ENCODE assay signal across 7 mouse cellular contexts in the genomic region with DNA sequence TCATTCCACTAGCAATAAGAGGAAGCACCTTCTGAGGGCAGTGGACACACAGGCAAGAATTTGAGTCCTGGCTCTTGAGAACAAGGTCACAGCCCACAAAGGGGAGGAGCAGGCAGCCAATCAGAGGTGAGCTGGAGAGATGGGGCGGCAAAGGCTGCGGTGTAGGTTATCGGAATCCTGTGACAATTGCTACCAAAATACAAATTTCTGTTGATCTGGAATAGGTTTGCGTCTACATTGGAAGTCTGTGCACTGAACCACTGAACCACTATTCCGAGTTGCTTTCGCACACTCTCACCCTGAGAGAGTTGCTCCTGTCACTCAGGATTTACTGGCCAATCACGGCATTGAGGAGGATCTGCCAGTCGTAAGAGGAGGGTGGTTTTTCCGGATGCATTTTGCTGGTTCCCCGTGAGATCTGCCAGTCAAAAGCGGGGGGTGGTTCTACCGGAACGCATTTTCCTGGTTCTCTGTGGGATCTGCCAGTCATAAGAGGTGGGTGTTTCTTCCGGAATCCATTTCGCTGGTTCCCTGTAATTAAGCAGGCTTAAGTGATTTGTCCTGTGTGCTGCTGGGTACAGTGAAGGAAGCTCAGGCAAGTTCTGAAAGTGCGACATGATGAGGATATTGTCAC. TPM values are rescaled to one million over a fixed set of nuclear protein-coding genes. Genes with fewer than 3 reads are reported as not detected.
DNase-seq lines count a peak whose midpoint lies in the region; ATAC-seq lines count a peak whose summit lies in the region.
"Not testable (repeated sequence)": the region's sequence is repeated elsewhere in the genome, so short reads cannot be mapped to it uniquely, and the experiment has no call there.

No protein-coding gene starts in this region.

- H3K9ac ChIP-seq in embryonic facial prominence, embryonic 11.5 days (replicated peaks; ENCODE audit: low read length) = peak overlapping the region; percentile 41; the same call in 1 of the 2 replicates
- H3K9ac ChIP-seq in midbrain, embryonic 13.5 days (replicated peaks) = peak overlapping the region; percentile 60

- peak; percentile 100 for ATAC-seq in embryonic facial prominence, embryonic 11.5 days (replicated peaks; ENCODE audit: insufficient number of reproducible peaks, low FRiP score, low TSS enrichment, low read depth)
- peak; percentile 100 for ATAC-seq in granulocyte monocyte progenitor cell, adult 5-6 weeks (replicated peaks; ENCODE audit: poor library complexity, severe bottlenecking)
- ATAC-seq in midbrain, embryonic 13.5 days = peak; percentile 100

- not testable (repeated sequence) for H3K27me3 ChIP-seq in embryonic facial prominence, embryonic 11.5 days (ENCODE audit: control insufficient read depth, insufficient read depth, low read length); limb, embryonic 10.5 days (ENCODE audit: low read depth, poor library complexity, severe bottlenecking); midbrain, embryonic 13.5 days

- H3K9me3 ChIP-seq in embryonic facial prominence, embryonic 11.5 days (replicated peaks; ENCODE audit: control insufficient read depth, low read length); limb, embryonic 10.5 days (replicated peaks); midbrain, embryonic 13.5 days: not testable (repeated sequence)

- 4% methylated on average over 16 of the region's 16 CpGs for WGBS in embryonic facial prominence, embryonic 11.5 days
- WGBS in limb, embryonic 10.5 days = 1% methylated on average over 16 of the region's 16 CpGs
- WGBS in midbrain, embryonic 13.5 days = 3% methylated on average over 16 of the region's 16 CpGs

- peak; percentile 92 for DNase-seq in adrenal gland, postnatal 14 days
- DNase-seq in embryonic facial prominence, embryonic 11.5 days (ENCODE audit: low spot score) = peak; percentile 91
- peak; percentile 93 for DNase-seq in kidney, adult 11 months
- DNase-seq in limb, embryonic 10.5 days (ENCODE audit: low spot score) = peak; percentile 76
- DNase-seq in spleen, adult 12 weeks (ENCODE audit: low spot score) = peak; percentile 81

- H3K4me1 ChIP-seq in embryonic facial prominence, embryonic 11.5 days (ENCODE audit: control insufficient read depth, insufficient read depth, low read length); limb, embryonic 10.5 days; midbrain, embryonic 13.5 days (replicated peaks): not testable (repeated sequence)

- H3K27ac ChIP-seq in embryonic facial prominence, embryonic 11.5 days (replicated peaks; ENCODE audit: low read depth, low read length); midbrain, embryonic 13.5 days: not testable (repeated sequence)
- H3K27ac ChIP-seq in limb, embryonic 10.5 days = 0 out of 2 replicates have a peak overlapping the region, but pooled peaks have one; percentile 19

- not testable (repeated sequence) for H3K4me2 ChIP-seq in embryonic facial prominence, embryonic 11.5 days (ENCODE audit: low read depth, low read length)
- H3K4me2 ChIP-seq in midbrain, embryonic 13.5 days (replicated peaks) = peak overlapping the region; percentile 54

- not testable (repeated sequence) for H3K36me3 ChIP-seq in embryonic facial prominence, embryonic 11.5 days (replicated peaks; ENCODE audit: control insufficient read depth, insufficient read depth, low read depth, low read length); limb, embryonic 10.5 days; midbrain, embryonic 13.5 days

- peak overlapping the region; percentile 43 for H3K4me3 ChIP-seq in embryonic facial prominence, embryonic 11.5 days (ENCODE audit: low read depth, low read length)
- peak overlapping the region; percentile 47 for H3K4me3 ChIP-seq in limb, embryonic 10.5 days
- peak overlapping the region; percentile 53 for H3K4me3 ChIP-seq in midbrain, embryonic 13.5 days (replicated peaks)

RNA-seq across cellular contexts. Expression of a gene that starts 59.2 kb away (rescaled TPM):
- total RNA-seq in adrenal gland, postnatal 14 days (2021) = 6.3 and 6.6 TPM in 2 replicates
- polyA plus RNA-seq in embryonic facial prominence, embryonic 11.5 days (2014; fragmentation: Nextera tagmentation; extraction: Ambion mirVana) = 6.0 and 8.4 TPM in 2 replicates
- 3.4 TPM in 1 of 2 replicates, not detected in the other for total RNA-seq in granulocyte monocyte progenitor cell, adult 5-6 weeks (2014; fragmentation: Nextera tagmentation)
- 0.30 and 1.5 TPM in 2 replicates for total RNA-seq in granulocyte monocyte progenitor cell, adult 5-6 weeks (2017)
- polyA plus RNA-seq in limb, embryonic 10.5 days (2016; fragmentation: Nextera tagmentation; extraction: Ambion mirVana) = 5.4 and 6.6 TPM in 2 replicates
- 3.0 and 3.3 TPM in 2 replicates for polyA plus RNA-seq in midbrain, embryonic 13.5 days (2015; fragmentation: Nextera tagmentation; extraction: Ambion mirVana)
